Mouse (Mus musculus) liver, postnatal 0 days (tissue): ENCODE measurements at regions not wholly inside any gene's neighbourhood (a gene's known extent, or its start where the extent isn't known, plus 50 kb on each side); places are given as distances from the start of the nearest gene placed in this dataset.
"Not testable (repeated sequence)": the region's sequence is repeated elsewhere in the genome, so short reads cannot be mapped to it uniquely, and the experiment has no call there.

Experiments used
- CTCF ChIP-seq: sonication (generic); IDR thresholded peaks from 2 replicates; pipeline ENCODE4 v1.5.1; 2016; ENCODE audit warnings: antibody characterized with exemption, low read depth
- EP300 ChIP-seq: IDR thresholded peaks from 2 replicates; pipeline ENCODE4 v1.6.1; 2016; ENCODE audit warnings: antibody characterized with exemption, low read depth, mild to moderate bottlenecking

- TF ChIP-seq EP300, CTCF: not testable (repeated sequence)
Measured at GRCm38 (mm10) chr6:22657401-22657800, 217.9 kb upstream of the Ptprz1 start.
